Mouse (Mus musculus) spleen, adult 18-20 months (tissue): ENCODE data around the gene Prickle1.
A peak's percentile ranks its signal among the peaks of the same experiment; 100 is the strongest.

Experiments
- DNase-seq, 2 experiments: peaks; one replicate each; pipeline ENCODE4 v3.0.0; 2022; ENCODE audit warnings: mixed read lengths in 2 of 2

Gene Prickle1

DNA sequence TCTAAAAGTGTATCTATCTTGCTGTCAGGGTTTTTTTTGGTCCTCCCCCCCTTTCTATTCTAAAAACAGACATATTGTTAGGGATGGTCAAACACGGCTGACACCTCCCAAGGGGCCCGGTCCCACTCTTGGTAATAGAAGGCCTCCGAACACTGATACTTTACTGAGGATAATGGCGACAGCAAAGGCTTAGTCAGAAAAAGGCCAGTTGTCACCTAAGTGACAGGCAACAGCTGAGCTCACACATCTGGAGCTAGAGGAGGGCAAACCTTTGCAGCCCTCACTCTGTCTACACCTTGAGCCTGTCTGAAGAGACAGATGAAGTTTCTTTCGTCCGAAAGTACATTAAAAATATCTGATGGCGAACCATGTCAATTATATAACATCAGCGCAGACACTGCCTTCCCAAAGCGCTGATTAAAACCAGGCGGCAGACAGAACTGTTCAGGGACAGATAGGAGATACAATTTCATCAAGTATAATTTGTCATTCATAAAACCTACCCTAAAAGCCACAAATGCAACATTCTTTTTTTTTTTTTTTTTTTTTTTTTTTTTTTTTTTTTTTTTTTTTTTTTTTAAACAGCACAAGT lies 1.3 kb downstream of the Prickle1 start:
- no peak for DNase-seq

DNA sequence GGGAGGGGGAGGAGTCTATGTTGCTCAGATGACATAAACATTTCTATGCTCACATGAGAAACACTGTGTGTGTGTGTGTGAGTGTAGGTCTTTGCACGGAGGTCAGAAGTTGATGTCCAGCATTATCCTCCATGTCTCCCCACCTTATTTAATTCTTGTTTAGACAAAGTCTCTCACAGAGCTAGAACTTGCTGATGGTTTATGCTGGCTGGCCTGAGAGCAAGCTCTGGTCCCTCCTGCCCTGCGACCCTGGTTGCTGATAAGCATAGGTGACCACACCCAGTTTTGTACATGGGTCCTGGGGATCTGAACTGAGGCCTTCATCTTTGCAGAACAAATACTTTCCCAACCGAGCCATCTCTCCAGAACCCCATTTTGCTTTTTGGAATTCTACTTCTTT lies 3.1 kb downstream of the Prickle1 start:
- DNase-seq: no peak

DNA sequence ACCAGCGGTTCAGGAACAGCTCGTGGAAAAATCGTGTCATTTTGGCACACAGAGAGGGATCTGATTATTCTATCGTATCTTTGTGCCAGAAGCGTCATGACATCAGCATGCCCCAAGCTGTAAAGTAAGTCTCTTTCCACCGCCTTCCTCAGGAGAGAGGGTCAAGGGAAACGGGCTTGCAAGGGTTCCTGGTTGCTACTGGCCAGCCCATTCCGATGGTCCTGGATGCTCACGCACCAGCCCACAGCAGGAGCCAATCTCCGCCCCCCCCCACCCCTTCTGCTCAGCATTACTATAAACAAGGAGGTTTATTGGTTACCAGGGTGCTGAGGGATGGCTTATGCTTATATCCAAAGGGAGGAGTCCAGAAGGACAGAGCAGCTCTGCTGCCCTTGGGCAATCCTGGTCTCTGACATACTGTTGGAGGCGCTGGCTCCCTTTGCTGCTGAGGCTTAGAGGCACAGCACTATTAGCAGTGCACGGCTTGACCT lies 3.8 kb downstream of the Prickle1 start:
- no peak for DNase-seq

DNA sequence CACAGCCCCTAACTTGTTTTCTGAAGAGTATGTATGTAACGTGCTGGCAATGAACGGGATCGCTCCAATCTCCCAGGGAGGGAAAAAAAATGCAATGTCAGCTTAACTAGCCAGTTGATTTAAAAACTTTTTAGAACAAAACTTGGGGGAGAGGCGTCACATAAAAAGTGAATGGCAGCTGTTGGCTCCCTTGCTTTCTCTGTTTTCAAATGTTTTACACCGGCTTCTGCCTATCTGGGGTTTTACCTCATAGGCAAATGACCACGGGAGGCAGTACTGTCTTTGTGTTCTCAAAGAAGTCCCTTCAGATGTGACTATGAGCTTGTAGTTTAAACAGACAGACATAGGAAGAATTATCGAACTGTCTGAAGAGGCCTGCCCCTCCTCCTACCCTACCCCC lies 4.3 kb downstream of the Prickle1 start:
- DNase-seq: no peak

DNA sequence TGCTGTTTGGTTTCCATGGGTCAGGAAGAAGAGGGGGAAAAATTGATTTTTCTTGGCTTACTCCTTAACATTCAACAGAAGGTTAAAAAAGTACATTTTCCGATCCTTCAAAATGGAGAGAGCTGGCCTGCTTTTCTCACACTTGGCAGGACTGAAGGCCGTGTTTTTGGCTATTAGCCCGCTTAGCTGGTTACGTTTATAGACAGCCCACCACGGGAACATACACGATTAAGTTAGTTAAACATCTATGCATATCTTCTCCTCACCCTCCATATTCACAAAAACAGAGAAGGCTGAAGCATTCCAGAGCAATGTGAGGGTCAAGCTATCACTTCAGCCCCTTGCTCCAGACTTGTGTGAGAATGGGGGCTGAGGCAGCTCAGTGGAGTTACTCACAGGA lies 7.3 kb downstream of the Prickle1 start:
- no peak for DNase-seq

DNA sequence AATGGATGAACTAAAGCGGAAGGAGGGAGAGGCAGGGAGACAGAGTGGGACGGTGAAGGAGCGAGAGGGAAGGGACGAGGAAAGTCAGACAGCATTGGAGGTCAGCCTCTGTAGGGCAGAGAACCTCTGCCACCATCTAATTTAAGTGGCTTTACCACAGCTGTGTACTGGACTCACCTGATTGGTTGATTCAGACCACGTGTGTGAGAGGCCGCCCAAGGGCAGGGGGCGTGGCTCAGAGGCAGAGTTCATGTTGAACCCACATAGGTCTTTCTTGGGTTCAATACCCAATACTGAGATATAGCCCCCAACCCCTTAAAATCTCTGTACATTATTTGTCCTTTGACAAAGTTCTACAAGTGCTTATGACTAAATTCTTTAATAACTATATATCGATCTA lies 8.0 kb downstream of the Prickle1 start:
- no peak for DNase-seq

DNA sequence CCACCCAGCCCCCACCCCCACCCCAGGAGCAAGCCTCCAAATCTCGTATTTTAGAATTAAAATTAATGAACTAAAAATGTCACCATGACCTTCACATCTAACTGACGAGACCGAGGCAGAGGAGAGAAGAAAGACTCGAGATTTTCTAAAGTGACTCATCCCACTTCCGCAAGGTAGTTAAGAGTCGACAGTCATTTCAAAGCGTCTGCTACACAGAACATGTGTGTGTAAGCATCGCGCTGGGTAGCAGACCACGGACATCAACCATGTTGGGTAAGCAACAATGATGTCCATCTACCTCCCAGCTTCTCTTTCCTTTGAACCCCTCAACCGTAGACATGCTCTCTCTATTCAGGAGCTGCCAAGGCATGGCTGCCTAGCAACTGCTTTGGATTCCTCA lies 12.6 kb downstream of the Prickle1 start:
- DNase-seq: no peak

DNA sequence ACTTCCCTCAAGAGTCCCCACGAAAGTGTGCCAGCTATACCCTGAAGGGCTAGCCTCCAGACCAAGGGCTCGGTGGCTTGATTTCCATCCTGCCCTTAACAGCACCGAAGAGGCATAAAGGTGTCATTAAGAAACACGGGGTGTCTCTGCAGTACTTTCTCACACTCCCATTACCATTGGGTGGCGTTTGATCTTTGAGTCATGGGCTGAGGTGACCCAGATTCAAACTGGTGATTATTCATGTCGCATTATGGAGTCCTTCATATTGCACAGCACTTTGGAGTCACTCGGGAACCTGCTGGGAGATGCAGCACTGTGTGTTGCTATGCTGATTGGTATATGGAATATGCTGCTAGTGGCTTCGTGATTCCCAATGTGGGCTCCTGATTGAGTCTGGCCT lies 14.0 kb downstream of the Prickle1 start:
- DNase-seq: no peak

DNA sequence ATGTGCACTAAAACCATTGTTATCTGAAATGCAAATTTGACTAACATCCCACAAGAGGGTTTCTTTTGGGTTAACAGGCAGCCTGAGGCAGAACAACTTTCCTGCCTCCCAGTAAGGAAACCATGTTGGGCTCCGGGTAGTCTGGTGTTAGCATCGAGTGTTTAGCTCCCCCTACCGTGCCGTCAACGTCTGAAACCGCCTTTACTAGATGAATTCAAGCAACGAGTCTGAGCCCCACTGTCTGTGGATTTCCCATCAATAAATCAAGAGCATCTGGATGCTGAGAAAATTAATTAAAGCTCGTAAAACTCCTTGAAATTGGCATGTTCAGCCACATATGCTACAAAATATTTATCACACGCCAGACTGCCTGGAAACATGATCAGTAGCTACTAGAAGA lies 15.8 kb downstream of the Prickle1 start:
- no peak for DNase-seq

DNA sequence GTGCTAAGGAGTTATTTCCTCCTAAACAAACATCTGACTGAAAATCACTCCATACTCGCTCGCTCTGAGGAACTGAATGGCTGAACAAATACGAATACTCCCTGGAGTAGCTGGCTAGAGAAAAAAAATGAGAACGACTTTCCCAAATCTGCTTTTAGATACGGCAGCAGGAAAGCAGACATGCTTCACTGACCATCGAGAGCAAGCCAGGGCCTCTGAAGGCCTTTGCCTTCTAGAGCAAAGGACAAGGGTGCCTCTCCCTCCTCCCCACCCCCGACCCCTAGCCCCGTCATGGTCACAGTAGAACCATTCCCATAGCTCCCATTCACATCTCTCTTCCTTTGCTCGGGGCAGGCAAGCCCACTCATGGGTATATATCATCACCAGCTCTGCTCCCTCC lies 16.6 kb downstream of the Prickle1 start:
- DNase-seq: no peak

DNA sequence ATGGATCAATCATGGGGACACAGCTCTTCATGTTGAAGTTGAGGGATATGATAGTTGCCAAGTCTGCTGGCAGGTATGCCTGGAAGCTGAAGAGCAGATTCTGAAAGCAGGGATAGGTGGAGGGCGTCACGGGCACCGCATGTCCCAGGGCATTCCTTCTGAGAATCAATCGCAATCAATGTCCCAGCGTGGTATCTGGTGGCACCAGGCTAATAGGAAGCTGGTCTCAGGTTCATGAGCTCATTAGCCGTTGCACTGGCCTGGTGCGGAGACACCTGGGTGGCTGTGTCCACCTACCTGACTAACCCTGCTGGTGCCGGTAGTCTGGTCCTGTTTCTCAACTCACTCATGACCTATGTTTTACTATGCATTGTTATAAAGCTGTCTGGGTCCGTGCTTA lies 19.3 kb downstream of the Prickle1 start:
- no peak for DNase-seq

DNA sequence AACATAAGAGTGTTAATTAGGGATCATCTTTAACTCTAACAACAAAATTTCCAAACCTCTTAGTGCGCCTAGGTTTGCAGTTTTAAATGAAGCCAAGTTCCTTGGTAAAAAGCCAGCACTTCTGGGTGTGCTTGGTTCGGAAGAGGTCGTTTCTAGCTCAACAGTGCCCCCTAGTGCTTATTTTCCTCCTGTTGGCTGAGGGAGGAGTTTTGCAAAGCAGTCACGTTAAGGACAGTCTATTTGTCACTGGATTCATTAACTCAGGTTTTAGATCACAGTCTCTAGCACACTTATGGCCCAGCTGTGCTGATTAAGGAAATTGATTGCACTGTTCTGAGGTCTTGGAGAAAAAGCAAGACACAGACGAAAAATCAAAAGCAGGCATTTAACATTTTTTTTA lies 19.8 kb downstream of the Prickle1 start:
- peak in 1 of 2 experiments; percentile 38 for DNase-seq

DNA sequence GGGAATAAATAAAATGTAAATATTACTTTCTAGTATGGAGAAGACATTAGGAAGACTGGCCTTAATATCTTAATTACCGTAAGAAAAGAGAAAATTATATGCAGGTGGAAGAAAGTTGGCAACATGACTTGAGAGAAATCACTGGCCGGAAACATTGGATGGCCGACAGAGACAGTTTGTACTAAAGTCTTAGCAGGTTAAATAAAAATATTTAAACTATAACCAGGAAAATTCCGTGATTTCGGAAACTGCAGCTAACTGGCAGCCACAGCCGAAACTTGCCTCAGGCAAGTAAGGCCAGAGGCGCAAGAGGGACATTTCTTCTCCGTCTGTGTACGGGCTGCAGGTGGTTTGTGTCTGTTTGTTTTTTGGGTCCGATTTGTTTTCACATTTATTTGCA lies 22.8 kb downstream of the Prickle1 start:
- DNase-seq: no peak

DNA sequence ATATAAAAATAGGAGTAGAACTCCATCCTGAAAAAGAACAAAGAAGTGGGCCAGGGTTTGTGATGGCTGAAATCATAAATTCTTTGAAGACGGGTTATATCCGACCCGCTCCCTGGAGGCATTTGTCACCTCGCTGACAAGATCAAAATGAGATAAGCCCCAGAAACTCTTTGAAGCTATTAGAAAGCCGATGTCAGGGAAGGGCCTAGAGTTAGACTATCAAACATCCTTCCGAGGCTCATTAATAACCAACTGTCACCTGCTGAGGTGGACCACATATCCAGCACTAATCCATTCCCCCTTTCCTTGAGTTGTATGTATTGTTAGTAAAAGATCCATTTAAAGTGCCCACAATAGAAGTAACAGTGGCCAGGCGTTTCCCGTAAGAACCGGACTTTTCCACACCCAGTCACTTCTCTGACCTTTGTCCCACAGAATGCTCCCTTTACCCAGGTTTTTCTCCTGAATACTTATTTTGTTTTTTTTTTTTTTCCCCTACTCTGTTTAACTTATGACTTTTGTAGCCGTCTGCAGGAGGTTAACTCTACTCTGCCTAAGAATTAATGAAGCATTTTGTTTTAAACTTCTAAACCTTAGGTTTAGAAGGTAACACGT lies 24.7 kb downstream of the Prickle1 start:
- DNase-seq: no peak

DNA sequence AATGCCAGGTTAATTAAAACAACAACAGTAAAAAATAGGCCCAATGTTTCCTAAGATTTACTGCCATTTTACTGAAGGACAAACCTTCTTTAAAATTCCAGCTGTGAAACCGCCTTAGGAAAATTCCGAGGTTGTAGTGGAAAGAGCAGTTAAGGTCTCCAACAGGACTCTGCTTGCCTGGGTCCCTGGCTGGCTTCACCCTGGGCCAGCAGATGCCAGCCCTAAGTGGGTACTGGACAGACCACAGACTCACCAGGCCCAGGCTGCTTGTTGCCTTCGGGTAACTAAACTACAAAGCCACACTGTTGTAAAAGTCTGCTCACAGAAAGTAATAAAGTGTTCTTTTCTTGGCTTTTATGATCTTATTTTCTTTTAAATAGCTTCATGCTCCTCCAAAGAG lies 26.8 kb downstream of the Prickle1 start:
- no peak for DNase-seq

DNA sequence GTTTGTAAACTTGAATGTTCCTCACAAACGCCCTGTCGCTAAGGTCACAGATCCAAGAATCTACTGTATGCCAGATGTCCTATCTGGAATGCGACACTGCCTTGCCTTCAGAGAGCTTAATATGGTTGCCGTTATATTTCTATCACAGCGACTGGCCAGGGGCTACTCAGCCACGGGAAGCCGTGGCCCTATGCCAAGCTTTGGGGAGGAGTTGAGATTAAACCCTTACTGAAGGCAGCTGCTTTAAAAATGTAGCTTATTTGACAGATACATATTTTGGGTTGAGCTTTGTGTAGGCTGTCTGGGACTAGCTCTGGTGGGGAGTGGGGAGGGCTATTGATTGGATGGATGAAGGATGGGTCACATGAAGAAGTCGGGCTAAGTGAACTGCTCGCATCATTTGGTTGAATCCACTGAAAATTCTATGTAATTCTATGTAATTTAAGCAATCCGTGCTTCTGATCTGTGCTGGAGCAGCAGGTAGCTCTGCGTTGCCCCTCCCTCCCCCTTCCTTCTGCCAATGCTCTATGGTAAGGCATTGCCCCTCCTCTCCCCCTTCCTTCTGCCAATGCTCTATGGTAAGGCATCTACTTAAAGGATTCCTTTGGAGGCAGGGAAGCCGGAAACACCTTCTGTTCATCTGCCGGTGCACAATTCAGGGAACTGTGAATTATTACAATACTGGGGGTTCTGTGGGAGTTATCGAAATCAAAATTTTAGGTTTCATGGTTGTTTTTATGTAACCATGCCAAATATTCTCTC lies 28.0 kb downstream of the Prickle1 start:
- DNase-seq: no peak

DNA sequence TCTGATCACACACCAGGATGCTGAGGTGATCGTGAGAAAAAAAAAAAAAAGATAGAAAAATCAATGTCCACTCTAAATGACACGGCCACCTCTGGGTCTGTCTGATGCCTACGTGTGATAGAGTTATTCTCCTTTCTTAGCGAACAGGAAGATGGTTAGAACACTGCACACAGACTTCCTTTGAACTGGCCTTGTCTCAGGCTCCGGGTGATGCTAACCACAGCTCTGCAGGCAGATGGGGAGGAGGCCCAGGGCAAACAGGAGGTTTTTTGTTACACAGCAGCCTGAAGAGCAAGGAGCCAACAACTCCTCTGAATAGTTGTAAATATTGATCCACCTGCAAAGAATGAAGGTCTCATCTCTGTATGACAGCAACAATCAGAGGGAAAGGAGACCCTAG lies 32.2 kb downstream of the Prickle1 start:
- DNase-seq: no peak

DNA sequence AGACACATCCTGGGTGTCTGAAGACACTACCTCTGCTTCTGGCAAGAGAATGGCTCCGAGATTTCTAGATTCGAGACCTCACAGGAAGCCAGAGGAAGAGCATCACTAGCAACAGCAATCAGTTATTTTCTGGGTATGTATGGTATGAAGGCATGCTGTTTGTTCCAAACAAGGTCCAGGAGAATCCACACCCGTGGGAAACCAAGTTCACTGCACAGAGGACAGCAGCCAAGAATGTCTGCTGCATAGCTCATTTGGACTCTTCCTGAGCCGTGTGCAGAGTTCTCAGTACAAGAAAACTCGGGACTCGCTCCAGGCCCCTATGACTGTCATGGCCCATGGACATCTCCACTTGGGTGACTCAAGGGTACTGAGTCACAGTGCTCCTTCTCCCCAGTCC lies 34.2 kb downstream of the Prickle1 start:
- DNase-seq: no peak

DNA sequence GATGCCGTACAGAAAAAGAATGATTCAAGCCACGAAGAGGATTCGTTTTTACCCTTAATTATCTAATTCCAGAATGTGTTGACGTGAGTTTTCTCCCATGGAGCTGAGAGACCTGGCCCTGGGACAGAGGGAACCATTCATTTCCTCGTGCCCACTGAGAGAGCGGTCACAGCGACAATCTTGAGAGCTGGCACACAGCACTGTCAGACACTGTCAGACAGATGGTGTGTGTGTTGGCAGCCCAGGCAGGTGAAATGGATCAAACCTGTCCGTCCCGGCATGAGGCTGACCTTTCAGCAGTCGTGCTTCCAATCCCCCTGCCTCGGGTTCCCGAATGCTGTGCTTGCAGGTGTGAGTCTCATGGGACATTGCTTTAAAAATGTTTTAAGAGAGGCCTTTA lies 37.3 kb downstream of the Prickle1 start:
- no peak for DNase-seq

DNA sequence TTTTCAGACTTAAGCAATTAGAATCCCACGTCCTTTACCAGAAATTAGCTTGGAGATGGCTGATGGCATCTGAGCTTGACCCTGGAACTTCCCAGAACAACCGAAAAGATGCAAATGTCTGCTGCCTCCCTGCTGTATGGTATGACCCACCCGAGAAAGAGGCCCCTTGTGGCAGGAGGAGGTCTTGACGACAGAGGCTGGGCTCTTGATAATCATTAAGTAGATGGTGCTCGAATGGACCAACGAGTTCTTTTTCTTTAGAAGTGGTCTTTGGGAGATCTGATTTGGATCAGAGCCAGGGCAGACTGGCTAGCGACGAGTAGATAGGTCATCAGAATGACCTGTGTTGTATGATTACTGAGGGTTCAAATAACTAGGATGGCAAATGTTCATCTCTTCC lies 40.0 kb downstream of the Prickle1 start:
- DNase-seq: no peak

DNA sequence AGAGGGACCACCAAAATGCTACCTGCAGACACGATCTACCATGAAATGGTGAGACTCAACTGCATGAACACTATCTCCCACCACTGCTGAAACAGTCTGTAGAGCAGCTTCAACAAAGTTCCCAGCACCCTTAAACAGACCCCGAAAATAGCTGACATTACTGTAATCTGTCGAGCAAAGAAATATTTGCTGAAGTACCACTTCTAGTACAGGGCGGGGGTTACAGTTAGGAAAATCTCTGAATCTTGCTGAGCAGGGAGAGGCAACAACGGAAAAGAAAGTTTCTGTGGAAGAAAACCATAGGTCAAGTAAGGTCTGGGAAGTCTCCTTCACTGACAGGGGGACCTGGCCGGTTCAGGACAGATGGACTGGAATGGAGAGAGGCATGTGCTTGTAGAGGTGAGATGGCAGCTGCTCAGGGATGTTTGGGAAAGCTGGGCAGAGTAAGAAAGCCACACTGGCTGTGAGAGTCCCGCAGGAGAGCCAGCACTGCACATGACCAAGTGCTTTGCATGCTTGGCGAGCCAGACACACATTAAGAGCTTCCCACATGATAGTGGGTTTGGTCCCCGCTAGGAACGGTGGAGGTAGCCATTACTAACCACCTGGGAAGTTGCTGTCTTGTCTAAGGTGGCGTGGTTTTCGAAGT lies 41.4 kb downstream of the Prickle1 start:
- no peak for DNase-seq

DNA sequence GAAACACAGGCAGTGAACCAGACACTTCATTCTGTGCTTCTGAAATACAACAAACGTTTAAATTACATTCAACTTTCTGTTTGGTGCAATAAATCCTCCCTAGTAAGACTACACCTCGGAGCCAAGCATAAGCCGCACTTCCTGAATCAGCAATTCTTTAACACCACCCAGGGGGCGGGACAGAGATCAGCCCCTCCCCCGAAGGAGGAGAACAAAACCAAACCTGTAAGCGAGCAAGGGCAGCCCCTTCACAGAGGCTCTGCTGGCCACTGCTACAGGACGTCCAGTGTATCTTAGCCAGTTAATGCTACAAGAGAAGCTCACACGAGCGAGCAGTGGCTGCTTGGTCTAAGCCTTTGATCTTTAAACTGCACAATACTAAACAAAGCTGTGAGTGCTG lies 43.5 kb downstream of the Prickle1 start:
- peak in 1 of 2 experiments; percentile 37 for DNase-seq

DNA sequence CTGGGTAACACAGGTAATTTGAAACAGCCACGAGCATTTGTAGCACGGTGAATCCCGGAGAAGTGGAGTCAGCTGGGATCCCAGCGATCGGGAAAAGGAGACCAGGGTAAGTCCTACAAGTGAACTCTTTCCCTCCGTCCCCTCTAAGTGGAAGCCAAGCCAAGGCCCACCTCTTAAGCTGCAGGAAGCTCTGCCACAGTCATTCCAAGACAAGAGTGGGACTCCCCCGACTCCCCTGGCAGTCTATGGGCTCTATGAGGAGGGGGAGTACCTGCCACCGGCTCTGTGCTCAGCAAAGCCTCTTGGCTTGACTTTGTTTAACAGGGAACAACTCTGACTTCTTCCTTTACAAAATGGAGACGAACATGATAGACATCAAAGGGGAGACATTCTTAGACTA lies 47.4 kb downstream of the Prickle1 start:
- DNase-seq: no peak

DNA sequence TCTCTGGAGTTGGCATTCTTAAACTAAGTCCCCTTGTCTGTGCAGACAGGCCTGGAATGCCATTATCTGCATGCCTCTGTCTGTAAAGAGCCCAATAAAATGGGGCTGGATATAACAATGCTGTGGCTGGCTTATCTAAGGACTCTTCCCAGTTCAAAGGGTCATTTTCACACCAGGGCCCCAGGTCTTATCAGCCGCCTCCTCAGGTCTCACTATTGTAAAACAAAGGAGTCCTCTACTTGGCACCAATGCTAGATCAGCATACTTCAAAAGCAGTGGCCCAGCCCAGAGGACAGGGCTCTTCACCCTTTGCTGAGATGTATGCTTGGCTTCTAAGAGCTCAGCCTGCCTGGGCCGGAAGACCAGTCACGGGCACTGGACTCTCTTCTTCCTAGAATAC lies 56.3 kb downstream of the Prickle1 start:
- no peak for DNase-seq
